In the genomic region with DNA sequence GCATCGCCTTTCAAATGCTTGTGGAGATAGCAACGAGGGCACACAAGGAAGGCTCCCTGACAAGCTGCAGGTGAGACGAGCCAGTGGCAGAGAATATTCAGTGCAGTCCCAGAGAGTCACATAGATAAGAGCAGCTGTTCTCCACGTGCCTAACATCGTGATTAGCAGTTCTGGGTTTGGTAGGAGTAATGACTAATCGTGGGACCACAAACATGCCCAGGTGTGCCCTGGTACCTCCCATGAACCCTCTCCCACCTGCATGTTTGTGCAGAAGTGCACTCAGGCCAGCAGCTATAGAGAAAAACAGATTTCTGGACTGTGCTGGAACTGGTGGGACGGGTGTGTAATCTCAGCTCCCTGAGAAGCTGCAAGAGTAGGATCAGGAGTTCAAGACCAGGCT, we compare ENCODE assay signal across 10 mouse cellular contexts.
"Had no signal": no experiment of that assay in that cellular context is flagged by ENCODE, and none has a peak within 500 bp of the region (broad histone marks: within the 10 kb centered on the region; RNA-seq: fewer than 3 reads in every experiment).

No protein-coding gene starts in this region.

- H3K36me3 ChIP-seq: limb, embryonic 15.5 days; midbrain, embryonic 12.5 days; neural tube, embryonic 13.5 days had no signal

- H3K27ac ChIP-seq: limb, embryonic 15.5 days; midbrain, embryonic 12.5 days; neural tube, embryonic 13.5 days had no signal

- H3K9me3 ChIP-seq: limb, embryonic 15.5 days; midbrain, embryonic 12.5 days; neural tube, embryonic 13.5 days had no signal

- H3K4me1 ChIP-seq: limb, embryonic 15.5 days; midbrain, embryonic 12.5 days; neural tube, embryonic 13.5 days had no signal

- H3K4me3 ChIP-seq: limb, embryonic 15.5 days; midbrain, embryonic 12.5 days; neural tube, embryonic 13.5 days had no signal

- H3K9ac ChIP-seq: limb, embryonic 15.5 days; midbrain, embryonic 12.5 days; neural tube, embryonic 13.5 days had no signal

- H3K27me3 ChIP-seq: limb, embryonic 15.5 days; midbrain, embryonic 12.5 days; neural tube, embryonic 13.5 days had no signal

- H3K4me2 ChIP-seq: limb, embryonic 15.5 days; midbrain, embryonic 12.5 days; neural tube, embryonic 13.5 days had no signal

- DNase-seq: kidney, adult 8-10 months; kidney, postnatal 25 days; lung, adult 18-20 months; right cerebral cortex, postnatal 25 days; thymus, adult 2 months; thymus, postnatal 25 days had no signal

- ATAC-seq: midbrain, embryonic 16.5 days had no signal
